Mouse (Mus musculus): ENCODE data around the gene Acot5.
"Not testable (repeated sequence)": the region's sequence is repeated elsewhere in the genome, so short reads cannot be mapped to it uniquely, and the experiment has no call there.

- not testable (repeated sequence) for TF ChIP-seq CTCF (IDR thresholded peaks at IDR 0.05; ENCODE audit: low read depth, low read length); POLR2A (IDR thresholded peaks at IDR 0.05; ENCODE audit: extremely low read depth, insufficient read depth, low read length)
These were observed 457 bp downstream of the Acot5 start for GRCm38 (mm10) chr12:84069582-84069981.

Measured in liver, adult 2 months (tissue).